Comparison of ENCODE assay signal across 30 mouse cellular contexts in genomic region chr7:128599072-128599471, GRCm38 (mm10).
"Had no signal": no experiment of that assay in that cellular context is flagged by ENCODE, and none has a peak within 500 bp of the region (broad histone marks: within the 10 kb centered on the region; RNA-seq: fewer than 3 reads in every experiment).

No protein-coding gene starts in this region.

- H3K27ac ChIP-seq: heart, embryonic 13.5 days; heart, embryonic 15.5 days; hindbrain, embryonic 10.5 days; hindbrain, embryonic 12.5 days; hindbrain, embryonic 13.5 days; hindbrain, embryonic 14.5 days; hindbrain, embryonic 15.5 days; hindbrain, postnatal 0 days; intestine, embryonic 15.5 days; kidney, embryonic 15.5 days; kidney, postnatal 0 days; layer of hippocampus, adult 2 months; left cerebral cortex, adult 2 months had no signal

- H3K9me3 ChIP-seq: heart, embryonic 15.5 days; hindbrain, embryonic 12.5 days; hindbrain, embryonic 15.5 days; intestine, embryonic 15.5 days; kidney, embryonic 15.5 days had no signal

- H3K4me1 ChIP-seq: heart, embryonic 12.5 days; heart, embryonic 13.5 days; heart, embryonic 15.5 days; hindbrain, embryonic 10.5 days; hindbrain, embryonic 12.5 days; hindbrain, embryonic 13.5 days; hindbrain, embryonic 15.5 days; intestine, embryonic 15.5 days had no signal

- H3K9ac ChIP-seq: heart, embryonic 12.5 days; heart, embryonic 13.5 days; heart, embryonic 15.5 days; hindbrain, embryonic 12.5 days; hindbrain, embryonic 13.5 days; hindbrain, embryonic 14.5 days; hindbrain, embryonic 15.5 days; intestine, embryonic 15.5 days; kidney, embryonic 15.5 days had no signal

- H3K4me3 ChIP-seq: heart, embryonic 12.5 days; heart, embryonic 13.5 days; heart, embryonic 15.5 days; hindbrain, embryonic 10.5 days; hindbrain, embryonic 12.5 days; hindbrain, embryonic 13.5 days; hindbrain, embryonic 15.5 days; intestine, embryonic 15.5 days; kidney, embryonic 15.5 days; layer of hippocampus, adult 2 months; left cerebral cortex, adult 2 months had no signal

- H3K36me3 ChIP-seq: heart, embryonic 12.5 days; heart, embryonic 13.5 days; heart, embryonic 15.5 days; hindbrain, embryonic 10.5 days; hindbrain, embryonic 12.5 days; hindbrain, embryonic 13.5 days; hindbrain, embryonic 15.5 days; intestine, embryonic 15.5 days; kidney, embryonic 15.5 days had no signal

- DNase-seq: heart, postnatal 10 days; heart, postnatal 14 days; heart, postnatal 36 days; heart, postnatal 4 days; kidney, adult 11 months; kidney, adult 18-20 months; kidney, adult 2 months; kidney, adult 8-10 months; kidney, adult 9 months; kidney, postnatal 10 days; kidney, postnatal 14 days; kidney, postnatal 25 days; kidney, postnatal 36 days; kidney, postnatal 4 days; layer of hippocampus, adult 9-11 months; layer of hippocampus, postnatal 36 days had no signal

- H3K27me3 ChIP-seq: heart, embryonic 12.5 days; heart, embryonic 13.5 days; heart, embryonic 15.5 days; hindbrain, embryonic 12.5 days; hindbrain, embryonic 13.5 days; hindbrain, embryonic 15.5 days; intestine, embryonic 15.5 days; kidney, embryonic 15.5 days had no signal
